Mouse (Mus musculus) brain, embryonic 14.5 days (tissue): ENCODE results near the gene Polr1d.

Source experiments
- CTCF ChIP-seq: fragments of 200-500 bp; IDR thresholded peaks from 2 replicates; pipeline ENCODE4 v1.5.1; 2012; ENCODE audit warnings: inconsistent platforms, mild to moderate bottlenecking, moderate library complexity, borderline replicate concordance; ENCODE audit not compliant: insufficient read depth, insufficient read length; ENCODE audit errors: extremely low read depth
- POLR2A ChIP-seq: fragments of 200-500 bp; IDR thresholded peaks from 2 replicates; pipeline ENCODE4 v1.6.1; 2012; ENCODE audit warnings: mild to moderate bottlenecking, inconsistent platforms, borderline replicate concordance; ENCODE audit not compliant: poor library complexity, insufficient read depth, insufficient read length, severe bottlenecking; ENCODE audit errors: extremely low read depth

GRCm38 (mm10) chr5:147129484-147129883, 52.6 kb downstream of the Polr1d start:
- no peak for TF ChIP-seq CTCF
- TF ChIP-seq POLR2A: no peak
